Comparison of ENCODE assay signal across 16 mouse cellular contexts in the genomic region with DNA sequence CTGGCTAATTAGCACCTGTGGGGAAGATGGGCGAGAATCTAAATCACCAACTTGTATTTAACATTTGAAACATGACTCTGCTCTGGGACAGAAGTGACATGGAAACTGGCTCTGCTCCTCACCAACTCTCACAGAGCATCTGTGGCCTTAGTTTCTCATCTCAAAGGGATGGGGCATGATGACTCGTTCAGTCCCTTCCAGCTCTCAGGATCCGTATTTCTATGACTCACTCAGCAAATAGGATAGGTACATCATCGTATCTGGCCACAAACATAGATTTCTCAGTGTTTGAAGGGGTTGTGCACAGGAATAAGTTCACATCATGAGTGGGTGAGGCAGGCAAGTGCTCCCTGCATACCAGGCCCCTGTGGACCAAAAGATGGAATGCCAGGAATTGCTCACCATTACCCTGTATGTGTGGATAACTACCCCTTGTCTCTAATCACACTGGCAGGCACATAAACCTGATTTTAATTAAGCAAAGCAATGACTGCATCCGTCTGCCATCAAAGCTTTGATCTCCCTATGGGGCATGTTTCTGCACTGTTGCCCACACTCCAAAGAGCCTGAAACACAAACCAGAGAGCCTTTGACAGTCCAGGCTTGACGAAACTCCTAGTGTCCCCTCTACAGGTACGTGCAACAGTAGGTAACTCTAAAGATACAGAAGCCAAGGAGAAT.
DNase-seq lines count a peak whose midpoint lies in the region; ATAC-seq and TF ChIP-seq lines count a peak whose summit lies in the region.
"Had no signal": no experiment of that assay in that cellular context is flagged by ENCODE, and none has a peak within 500 bp of the region (broad histone marks: within the 10 kb centered on the region; RNA-seq: fewer than 3 reads in every experiment).

No protein-coding gene starts in this region.

- no peak for TF ChIP-seq CTCF in kidney, postnatal 0 days (IDR thresholded peaks at IDR 0.05; ENCODE audit: low read depth)

- 48% methylated on average over 7 of the region's 7 CpGs for WGBS in embryonic facial prominence, embryonic 11.5 days
- WGBS in embryonic facial prominence, embryonic 10.5 days: 57% methylated on average over 7 of the region's 7 CpGs
- 43% methylated on average over 7 of the region's 7 CpGs for WGBS in kidney, postnatal 0 days
- 62% methylated on average over 7 of the region's 7 CpGs for WGBS in hindbrain, embryonic 14.5 days

- no peak overlapping the region for H3K27ac ChIP-seq in embryonic facial prominence, embryonic 11.5 days (replicated peaks; ENCODE audit: low read depth, low read length)
- H3K27ac ChIP-seq in embryonic facial prominence, embryonic 10.5 days (replicated peaks): no peak overlapping the region
- peak overlapping the region; percentile 56; the same call in 1 of the 2 replicates for H3K27ac ChIP-seq in kidney, postnatal 0 days
- H3K27ac ChIP-seq in hindbrain, embryonic 14.5 days: no peak overlapping the region
- H3K27ac ChIP-seq: heart, embryonic 15.5 days; limb, embryonic 15.5 days had no signal

- no peaks in the 10 kb centered on the region for H3K27me3 ChIP-seq in embryonic facial prominence, embryonic 11.5 days (ENCODE audit: control insufficient read depth, insufficient read depth, low read length)
- no peaks in the 10 kb centered on the region for H3K27me3 ChIP-seq in embryonic facial prominence, embryonic 10.5 days (replicated peaks; ENCODE audit: low read depth, poor library complexity, severe bottlenecking)
- no peaks in the 10 kb centered on the region for H3K27me3 ChIP-seq in kidney, postnatal 0 days (ENCODE audit: insufficient read depth, low read length)
- no peaks in the 10 kb centered on the region for H3K27me3 ChIP-seq in hindbrain, embryonic 14.5 days (ENCODE audit: control insufficient read depth, insufficient read depth, low read length)
- H3K27me3 ChIP-seq: heart, embryonic 15.5 days; limb, embryonic 15.5 days had no signal

- H3K9ac ChIP-seq in embryonic facial prominence, embryonic 11.5 days (replicated peaks; ENCODE audit: low read length): no peak overlapping the region
- H3K9ac ChIP-seq in kidney, postnatal 0 days (ENCODE audit: low read depth, low read length): no peak overlapping the region
- H3K9ac ChIP-seq in hindbrain, embryonic 14.5 days: no peak overlapping the region
- H3K9ac ChIP-seq: heart, embryonic 15.5 days; limb, embryonic 15.5 days; lung, embryonic 14.5 days had no signal

- no peaks in the 10 kb centered on the region for H3K9me3 ChIP-seq in embryonic facial prominence, embryonic 11.5 days (replicated peaks; ENCODE audit: control insufficient read depth, low read length)
- H3K9me3 ChIP-seq in embryonic facial prominence, embryonic 10.5 days: no peaks in the 10 kb centered on the region
- no peaks in the 10 kb centered on the region for H3K9me3 ChIP-seq in kidney, postnatal 0 days (replicated peaks; ENCODE audit: low read length)
- no peaks in the 10 kb centered on the region for H3K9me3 ChIP-seq in hindbrain, embryonic 14.5 days (ENCODE audit: control insufficient read depth, low read length)
- H3K9me3 ChIP-seq: heart, embryonic 15.5 days; limb, embryonic 15.5 days had no signal

- ATAC-seq in embryonic facial prominence, embryonic 11.5 days (replicated peaks; ENCODE audit: insufficient number of reproducible peaks, low FRiP score, low TSS enrichment, low read depth): no peak
- ATAC-seq in kidney, postnatal 0 days (replicated peaks; ENCODE audit: low FRiP score, low read depth): peak; percentile 82
- peak; percentile 31; the same call in 1 of the 2 replicates for ATAC-seq in hindbrain, embryonic 14.5 days (ENCODE audit: low FRiP score)

- intact Hi-C loops in gastrocnemius, postnatal 14 days (cut with DNase I; ENCODE audit: low total_unique reads): no loop called here

- H3K4me1 ChIP-seq in embryonic facial prominence, embryonic 11.5 days (ENCODE audit: control insufficient read depth, insufficient read depth, low read length): no peaks in the 10 kb centered on the region
- H3K4me1 ChIP-seq in embryonic facial prominence, embryonic 10.5 days: peaks cover 15% of the 10 kb centered on the region
- H3K4me1 ChIP-seq in kidney, postnatal 0 days (replicated peaks; ENCODE audit: insufficient read depth, low read length): peaks cover 14% of the 10 kb centered on the region; the same call in 1 of the 2 replicates
- H3K4me1 ChIP-seq in hindbrain, embryonic 14.5 days (replicated peaks; ENCODE audit: control insufficient read depth, insufficient read depth, low read length): 0 out of 2 replicates have a peak, but pooled peaks cover 5% of the 10 kb centered on the region
- H3K4me1 ChIP-seq: limb, embryonic 15.5 days had no signal

- peak; percentile 31 for DNase-seq in embryonic facial prominence, embryonic 11.5 days (ENCODE audit: low spot score)
- DNase-seq in embryonic facial prominence, embryonic 10.5 days (ENCODE audit: low spot score): no peak
- DNase-seq in kidney, postnatal 0 days (ENCODE audit: low spot score): peak; percentile 72
- no peak for DNase-seq in kidney, postnatal 25 days
- no peak for DNase-seq in hindbrain, embryonic 14.5 days (ENCODE audit: low spot score)
- DNase-seq in retina, postnatal 1 day: peak; percentile 10
- DNase-seq in gastrocnemius, postnatal 14 days: no peak
- DNase-seq in layer of hippocampus, adult 18-20 months (ENCODE audit: low spot score in 2 of 2): no peak
- DNase-seq: cerebellum, adult 11-12 months; gastrocnemius, postnatal 25 days; kidney, adult 18-20 months; lung, embryonic 14.5 days had no signal

- H3K36me3 ChIP-seq in embryonic facial prominence, embryonic 11.5 days (replicated peaks; ENCODE audit: control insufficient read depth, insufficient read depth, low read depth, low read length): no peaks in the 10 kb centered on the region
- no peaks in the 10 kb centered on the region for H3K36me3 ChIP-seq in embryonic facial prominence, embryonic 10.5 days (replicated peaks)
- no peaks in the 10 kb centered on the region for H3K36me3 ChIP-seq in kidney, postnatal 0 days (ENCODE audit: insufficient read depth, low read length)
- no peaks in the 10 kb centered on the region for H3K36me3 ChIP-seq in hindbrain, embryonic 14.5 days (replicated peaks; ENCODE audit: control insufficient read depth, insufficient read depth)
- H3K36me3 ChIP-seq: heart, embryonic 15.5 days; limb, embryonic 15.5 days had no signal

- H3K4me2 ChIP-seq in embryonic facial prominence, embryonic 11.5 days (ENCODE audit: low read depth, low read length): no peak overlapping the region
- no peak overlapping the region for H3K4me2 ChIP-seq in kidney, postnatal 0 days (ENCODE audit: low read length)
- no peak overlapping the region for H3K4me2 ChIP-seq in hindbrain, embryonic 14.5 days (replicated peaks)
- H3K4me2 ChIP-seq: heart, embryonic 15.5 days; limb, embryonic 15.5 days; lung, embryonic 14.5 days had no signal

- H3K4me3 ChIP-seq in embryonic facial prominence, embryonic 11.5 days (ENCODE audit: low read depth, low read length): no peak overlapping the region
- H3K4me3 ChIP-seq in embryonic facial prominence, embryonic 10.5 days: no peak overlapping the region
- no peak overlapping the region for H3K4me3 ChIP-seq in kidney, postnatal 0 days (replicated peaks; ENCODE audit: low read depth, low read length)
- H3K4me3 ChIP-seq in hindbrain, embryonic 14.5 days (replicated peaks; ENCODE audit: low read length): no peak overlapping the region
- H3K4me3 ChIP-seq: erythroblast, embryonic 14.5 days; heart, embryonic 15.5 days; limb, embryonic 15.5 days; myocyte had no signal

Comparison
In these comparisons a context has a peak if more than half of its experiments do, and no peak if none do; other contexts are left out.
1. DNase-seq: peak in embryonic facial prominence, embryonic 11.5 days (single experiment), kidney, postnatal 0 days (single experiment) and retina, postnatal 1 day (single experiment); none in embryonic facial prominence, embryonic 10.5 days (single experiment), kidney, postnatal 25 days (0 of 2), hindbrain, embryonic 14.5 days (single experiment), gastrocnemius, postnatal 14 days (single experiment) and layer of hippocampus, adult 18-20 months (0 of 2).